Mouse (Mus musculus) midbrain, postnatal 0 days (tissue): ENCODE results near the gene Slc2a8. TPM values are rescaled to one million over a fixed set of nuclear protein-coding genes. Genes with fewer than 3 reads are reported as not detected.

Experiments
- ATAC-seq: fragments of 200-750 bp; cut with Nextera tagmentation; 2 replicates; pipeline ENCODE4 v1.8.0; 2017; ENCODE audit warnings: moderate number of reproducible peaks, mild to moderate bottlenecking, moderate TSS enrichment, moderate library complexity; ENCODE audit not compliant: low FRiP score
- DNase-seq: peaks from one replicate; pipeline ENCODE4 v3.0.0-alpha.2; 2015; ENCODE audit warnings: low spot score
- H3K27ac ChIP-seq: fragments of 300-500 bp; sonication (generic); 2 replicates; pipeline ENCODE4 v1.5.1; 2014; ENCODE audit warnings: low read depth, mild to moderate bottlenecking, low read length, mixed read lengths
- H3K27me3 ChIP-seq: fragments of 300-500 bp; sonication (generic); 2 replicates; pipeline ENCODE4 v1.6.1; 2014; ENCODE audit warnings: low read length, control low read depth, mixed read lengths; ENCODE audit not compliant: insufficient read depth
- H3K36me3 ChIP-seq: fragments of 300-500 bp; sonication (generic); 2 replicates; pipeline ENCODE4 v1.6.1; 2014; ENCODE audit warnings: low read length, control low read depth, mixed read lengths; ENCODE audit not compliant: insufficient read depth
- H3K4me1 ChIP-seq: fragments of 300-500 bp; sonication (generic); 2 replicates; pipeline ENCODE4 v1.6.1; 2014; ENCODE audit warnings: mild to moderate bottlenecking, control low read depth, antibody characterized with exemption, low read length, mixed read lengths; ENCODE audit not compliant: insufficient read depth
- H3K4me2 ChIP-seq: fragments of 300-500 bp; sonication (generic); 2 replicates; pipeline ENCODE4 v1.6.1; 2014; ENCODE audit warnings: low read depth, mild to moderate bottlenecking, low read length, mixed read lengths; ENCODE audit not compliant: poor library complexity, severe bottlenecking
- H3K4me3 ChIP-seq: fragments of 300-500 bp; sonication (generic); 2 replicates; pipeline ENCODE4 v1.5.1; 2014; ENCODE audit warnings: low read depth, mild to moderate bottlenecking, low read length, moderate library complexity
- H3K9ac ChIP-seq: fragments of 300-500 bp; sonication (generic); replicated peaks from 2 replicates; pipeline ENCODE4 v1.6.1; 2014; ENCODE audit warnings: mild to moderate bottlenecking, low read length, moderate library complexity, mixed read lengths; ENCODE audit not compliant: poor library complexity, severe bottlenecking
- H3K9me3 ChIP-seq: fragments of 300-500 bp; sonication (generic); 2 replicates; pipeline ENCODE4 v1.6.1; 2016; ENCODE audit warnings: low read length, control low read depth
- CTCF ChIP-seq: IDR thresholded peaks from 2 replicates; pipeline ENCODE4 v1.5.1; 2016; ENCODE audit warnings: antibody characterized with exemption, mild to moderate bottlenecking
- WGBS: fragments of 180-500 bp; shearing (Covaris S2); extraction: QIAGEN DNeasy Blood & Tissue Kit; methylation state at CpG from one replicate; pipeline ENCODE4 v1.1.7; 2014; 5-methylcytosine and 5-hydroxymethylcytosine counted together
- polyA plus RNA-seq: library from polyadenylated mRNA; unstranded; fragments of >200 nt; fragmentation: Nextera tagmentation; extraction: Ambion mirVana; gene quantifications from 2 replicates; pipeline ENCODE4 v1.2.1, GENCODE M21; 2015
- total RNA-seq: library from RNA; depleted of rRNA; stranded (reverse); fragments of >200 nt; gene quantifications from 2 replicates; pipeline ENCODE4 v1.2.3, GENCODE M21; 2014; rRNA removed

The Slc2a8 gene
- total RNA-seq = 34.6 and 36.0 TPM in 2 replicates
- 30.7 and 34.8 TPM in 2 replicates for polyA plus RNA-seq

DNA sequence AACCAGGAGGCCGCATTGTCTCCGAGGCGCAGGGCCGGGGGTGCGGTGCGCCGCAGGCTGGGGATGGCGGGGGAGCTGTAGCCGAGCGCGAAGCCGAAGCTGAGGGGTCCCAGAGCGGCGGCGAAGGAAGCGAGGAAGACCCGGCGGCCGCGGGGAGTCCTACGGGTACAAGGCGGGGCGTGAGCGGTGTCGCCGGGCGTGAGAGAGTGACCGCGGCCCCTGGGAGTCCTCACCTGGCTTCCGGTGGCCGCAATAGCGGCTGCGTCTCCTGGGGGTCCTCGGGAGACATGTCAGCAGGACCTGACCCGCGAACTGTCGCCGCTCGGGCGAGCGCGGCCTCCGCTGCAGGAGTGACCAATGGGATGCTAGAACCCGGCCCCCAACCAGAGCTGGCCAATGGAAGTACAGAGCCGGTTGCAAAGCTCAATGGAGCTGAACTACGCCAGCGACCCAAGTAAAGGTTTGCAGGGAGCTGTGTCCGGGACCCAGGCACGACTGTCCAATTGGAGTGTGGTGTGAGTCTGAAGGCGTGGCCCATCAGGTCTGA is at the start of gene Slc2a8:
TSS of gene Slc2a8 (minus strand) at position 359 of the 547 bp plus-strand sequence.
- Histone ChIP-seq H3K4me1 (no peaks in the 10 kb centered on the region), H3K9ac (peak within 1 kb of the TSS; percentile 91), H3K4me2 (peak within 1 kb of the TSS; percentile 95), H3K27ac (peak within 1 kb of the TSS; percentile 77), H3K36me3 (peaks cover 10% of the 10 kb centered on the region), H3K27me3 (no peaks in the 10 kb centered on the region), H3K9me3 (no peaks in the 10 kb centered on the region), H3K4me3 (peak within 1 kb of the TSS; percentile 80)
- peak; percentile 97 for ATAC-seq
- under 1% methylated on average over 45 of the region's 50 CpGs for WGBS
- TF ChIP-seq CTCF = 0 out of 2 replicates have a peak, but pooled peaks have one; percentile 1
- peak; percentile 97 for DNase-seq

GRCm38 (mm10) chr2:33025040-33025439 is 43.2 kb upstream of the Slc2a8 start:
- no peaks in the 10 kb centered on the region for H3K4me1 ChIP-seq
- DNase-seq = no peak
- H3K4me2 ChIP-seq = no peak overlapping the region
- H3K36me3 ChIP-seq = peaks cover 12% of the 10 kb centered on the region
- H3K9ac ChIP-seq = no peak overlapping the region
- no peak for TF ChIP-seq CTCF
- ATAC-seq = no peak; the same call in 1 of the 2 replicates
- no peak overlapping the region for H3K4me3 ChIP-seq
- 87% methylated on average over 4 of the region's 4 CpGs for WGBS
- no peaks in the 10 kb centered on the region for H3K9me3 ChIP-seq
- H3K27me3 ChIP-seq = no peaks in the 10 kb centered on the region
- no peak overlapping the region for H3K27ac ChIP-seq

DNA sequence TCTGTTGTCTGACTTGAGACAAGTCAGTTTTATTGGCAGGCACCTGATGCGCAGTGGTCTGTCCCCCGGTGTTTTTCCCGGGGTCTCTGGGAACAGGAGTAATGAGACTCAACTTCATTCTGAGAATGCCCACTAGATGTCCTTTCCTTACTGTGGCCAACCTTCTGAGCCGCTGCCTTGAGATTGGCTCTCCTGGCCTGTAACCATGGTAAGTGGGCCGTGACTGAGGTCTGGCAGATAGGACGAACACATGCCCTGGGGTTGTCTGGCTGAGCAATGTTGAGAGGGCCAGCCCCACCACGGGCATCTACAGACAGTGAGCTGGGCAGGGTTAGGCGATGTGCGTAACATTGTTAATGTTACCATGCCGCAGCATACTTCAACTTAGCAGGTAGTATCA is 42.7 kb upstream of the Slc2a8 start:
- H3K27ac ChIP-seq = no peak overlapping the region
- peaks cover 12% of the 10 kb centered on the region for H3K36me3 ChIP-seq
- no peaks in the 10 kb centered on the region for H3K9me3 ChIP-seq
- DNase-seq (peak; percentile 72), ATAC-seq (peak; percentile 62; the same call in 1 of the 2 replicates)
- 62% methylated on average over 10 of the region's 10 CpGs for WGBS
- no peak overlapping the region for H3K4me3 ChIP-seq
- H3K27me3 ChIP-seq = no peaks in the 10 kb centered on the region
- no peaks in the 10 kb centered on the region for H3K4me1 ChIP-seq
- H3K9ac ChIP-seq = no peak overlapping the region
- H3K4me2 ChIP-seq = no peak overlapping the region
- peak; percentile 62 for TF ChIP-seq CTCF

DNA sequence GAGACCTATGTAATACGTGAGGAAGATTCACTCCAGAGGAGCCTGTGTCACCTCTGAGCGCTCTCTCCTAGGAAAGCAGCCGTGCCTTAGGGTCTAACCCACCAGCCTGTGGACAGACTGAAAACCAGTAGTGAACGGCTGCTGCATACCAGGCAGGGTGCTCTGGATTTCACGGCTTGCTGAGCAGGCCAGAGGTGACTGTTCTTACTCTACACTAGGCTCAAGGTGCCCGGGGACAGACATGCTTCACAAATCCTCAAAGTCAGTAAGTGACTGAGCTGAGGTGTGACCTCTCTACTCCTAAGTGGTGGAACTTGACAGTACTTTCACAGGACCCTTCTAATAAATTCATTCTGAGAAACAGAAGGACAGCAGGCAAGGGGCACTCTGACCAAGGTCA is 41.0 kb upstream of the Slc2a8 start:
- Histone ChIP-seq H3K9ac (no peak overlapping the region), H3K27me3 (no peaks in the 10 kb centered on the region), H3K9me3 (no peaks in the 10 kb centered on the region), H3K4me2 (no peak overlapping the region), H3K4me1 (no peaks in the 10 kb centered on the region), H3K4me3 (no peak overlapping the region), H3K36me3 (peaks cover 8% of the 10 kb centered on the region), H3K27ac (no peak overlapping the region)
- WGBS = 77% methylated on average over 6 of the region's 6 CpGs
- no peak for DNase-seq
- TF ChIP-seq CTCF = no peak
- ATAC-seq = no peak

DNA sequence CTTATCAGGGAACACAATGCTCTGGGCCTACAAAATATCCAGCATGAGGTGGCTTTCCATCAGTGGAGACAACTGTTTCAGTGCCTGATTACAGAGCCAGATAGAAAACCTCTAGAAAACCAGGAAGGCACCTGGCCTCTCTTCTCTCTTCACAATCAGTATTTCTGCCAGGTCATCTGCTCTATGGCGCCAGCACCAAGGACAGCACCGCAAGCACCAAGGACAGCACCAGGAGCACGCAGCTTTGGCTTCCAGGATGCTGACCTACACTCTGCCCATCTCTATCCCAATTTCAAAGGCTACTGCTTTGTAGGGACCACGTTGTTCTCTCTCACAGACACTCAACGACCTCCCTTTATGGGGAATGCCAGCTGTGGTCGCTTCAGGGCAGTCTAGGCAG is 36.1 kb upstream of the Slc2a8 start:
- Histone ChIP-seq H3K27ac (no peak overlapping the region), H3K4me3 (no peak overlapping the region), H3K36me3 (peaks cover 11% of the 10 kb centered on the region; the same call in 1 of the 2 replicates), H3K4me2 (no peak overlapping the region), H3K27me3 (no peaks in the 10 kb centered on the region), H3K9ac (no peak overlapping the region), H3K9me3 (no peaks in the 10 kb centered on the region), H3K4me1 (no peaks in the 10 kb centered on the region)
- DNase-seq (no peak), ATAC-seq (no peak)
- no peak for TF ChIP-seq CTCF
- 11% methylated on average over 6 of the region's 6 CpGs for WGBS

GRCm38 (mm10) chr2:33017191-33017590 is 35.3 kb upstream of the Slc2a8 start:
- Histone ChIP-seq H3K36me3 (peaks cover 15% of the 10 kb centered on the region), H3K4me2 (no peak overlapping the region), H3K4me1 (no peaks in the 10 kb centered on the region), H3K27ac (no peak overlapping the region), H3K9me3 (no peaks in the 10 kb centered on the region), H3K4me3 (no peak overlapping the region), H3K27me3 (no peaks in the 10 kb centered on the region), H3K9ac (no peak overlapping the region)
- DNase-seq = no peak
- ATAC-seq = no peak
- TF ChIP-seq CTCF = no peak
- 77% methylated on average over 2 of the region's 2 CpGs for whole genome bisulfite sequencing
